Mouse (Mus musculus): Measurements from ENCODE around the gene Noc4l.

Noc4l gene

DNA sequence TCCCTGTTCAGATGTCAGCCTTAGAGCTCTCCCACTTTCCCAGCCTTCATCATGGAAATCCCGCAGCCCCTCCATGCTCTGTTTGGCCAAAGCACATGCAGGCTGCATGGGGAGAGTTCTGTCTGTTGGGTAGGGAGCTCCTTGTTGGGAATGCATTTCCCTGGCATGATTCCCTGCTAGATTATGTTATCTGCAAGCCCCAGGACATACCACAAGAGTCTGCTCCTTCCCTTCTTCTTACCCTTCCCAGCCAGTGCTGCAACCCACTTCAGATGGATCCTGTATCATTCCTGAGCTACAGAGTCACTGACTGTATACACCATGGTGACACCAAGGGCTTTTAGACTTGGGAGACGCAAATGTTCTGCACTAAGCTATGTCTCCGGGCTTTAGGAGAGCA lies 43.8 kb downstream of the Noc4l start:
- no peak for DNase-seq (ENCODE audit: low read depth, low spot score)

DNA sequence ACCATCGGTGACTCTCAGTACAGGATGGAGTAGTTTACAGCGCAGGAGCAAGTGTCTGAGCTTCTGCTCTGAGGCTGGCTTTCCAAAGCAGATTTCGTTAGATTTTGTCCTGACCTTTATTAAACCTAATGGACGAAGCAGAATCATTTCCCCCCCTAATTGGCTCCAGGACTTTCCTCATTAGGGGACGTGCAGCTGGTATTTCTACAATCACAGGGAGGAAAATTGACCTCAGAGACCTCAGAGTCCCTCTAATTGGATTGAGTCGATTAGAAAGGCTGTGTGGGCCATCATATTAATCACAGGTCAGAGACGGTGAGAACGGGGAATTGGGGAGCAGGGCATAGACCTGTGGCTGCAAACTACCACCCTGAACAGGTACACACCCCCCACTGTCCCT lies 44.3 kb downstream of the Noc4l start:
- DNase-seq (ENCODE audit: low read depth, low spot score) = no peak

DNA sequence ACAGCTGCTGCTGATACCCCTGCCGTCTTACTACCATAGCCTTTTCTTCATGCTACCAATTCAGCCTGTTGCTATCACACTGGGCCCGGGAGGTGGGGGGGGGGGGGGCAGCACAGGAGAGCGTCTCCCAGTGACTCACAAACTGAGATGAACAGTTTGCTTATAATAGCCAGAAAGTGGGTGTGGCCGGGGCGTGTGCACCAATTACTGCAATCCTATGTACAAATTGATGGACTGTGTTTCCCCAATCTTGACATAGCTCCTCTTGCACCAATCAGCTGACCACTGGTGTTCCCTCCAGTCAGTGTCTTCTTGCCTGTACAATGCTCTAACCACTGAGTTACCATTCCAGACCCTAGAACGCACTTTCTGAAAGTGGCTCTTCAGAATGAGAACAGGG lies 44.9 kb downstream of the Noc4l start:
- no peak for DNase-seq (ENCODE audit: low read depth, low spot score)

DNA sequence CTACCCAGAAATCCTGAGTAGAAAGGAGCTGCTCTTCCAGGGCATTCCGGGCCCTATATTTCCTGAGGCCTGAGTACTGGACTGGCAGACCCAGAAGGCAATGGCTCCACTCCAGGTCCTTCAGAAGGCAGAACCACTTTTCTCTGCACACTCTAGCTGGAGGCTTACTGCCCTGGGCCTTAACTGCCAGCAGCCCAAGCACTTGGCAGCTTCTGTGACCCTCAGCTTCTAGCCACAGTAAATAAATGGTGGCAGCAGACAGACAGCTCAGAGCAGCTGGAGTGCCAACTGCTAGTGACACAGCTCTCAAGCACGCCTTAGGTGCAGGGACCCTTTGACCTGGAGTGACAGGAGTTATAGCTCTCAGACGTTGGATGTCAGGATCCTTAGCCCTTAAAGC lies 45.5 kb downstream of the Noc4l start:
- DNase-seq (ENCODE audit: low read depth, low spot score) = peak; percentile 21

DNA sequence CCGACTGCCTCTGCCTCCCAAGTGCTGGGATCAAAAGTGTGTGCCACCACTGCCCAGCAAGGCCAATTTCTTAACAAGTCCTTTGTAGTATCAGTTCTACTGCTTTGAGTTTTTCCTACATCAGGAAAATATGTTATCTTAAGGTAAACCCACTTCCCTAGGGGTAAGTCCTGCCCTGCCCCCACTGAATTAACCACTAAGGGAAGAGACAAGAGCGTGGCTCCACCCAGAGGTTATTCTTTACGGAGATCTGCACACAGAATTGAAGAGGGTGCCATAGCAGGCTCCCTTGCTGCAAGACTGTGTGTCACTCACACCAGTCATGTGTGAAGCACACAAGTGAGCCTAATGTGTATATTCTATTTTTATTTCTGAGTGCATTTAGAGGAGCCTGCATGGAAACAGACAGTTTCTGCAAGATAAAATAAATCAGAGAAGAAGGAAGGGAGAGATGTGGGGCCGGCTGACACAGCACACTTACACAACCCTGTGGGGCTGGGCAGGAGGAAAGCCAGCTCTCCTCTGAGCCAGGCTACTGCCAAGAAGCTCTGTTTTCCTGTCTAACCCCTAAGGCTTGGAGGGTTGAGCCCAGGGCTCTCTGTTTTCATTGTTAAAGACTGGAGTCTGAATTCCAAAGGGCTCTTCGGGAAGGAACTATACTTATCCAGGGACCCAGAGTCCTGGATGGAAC lies 47.5 kb downstream of the Noc4l start:
- no peak for DNase-seq (ENCODE audit: low read depth, low spot score)

DNA sequence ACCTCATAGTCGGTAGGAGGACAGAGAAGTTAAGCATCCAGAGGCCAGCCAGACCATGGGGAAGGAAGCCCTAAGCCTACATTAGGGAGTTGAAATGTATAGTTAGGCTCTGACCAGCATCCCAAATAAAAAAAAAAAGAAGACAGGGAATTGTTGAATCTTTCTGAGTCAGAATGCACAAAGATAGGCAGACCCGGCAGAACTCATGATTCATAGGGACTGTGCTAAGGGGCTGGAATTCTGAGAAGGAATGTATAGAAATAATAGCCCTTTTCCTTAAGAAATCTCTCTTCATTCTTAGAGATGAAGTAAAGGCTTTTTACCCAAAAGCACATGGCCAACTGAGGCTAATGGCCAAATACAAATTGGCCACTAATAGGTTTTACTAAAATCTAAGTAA lies 48.9 kb downstream of the Noc4l start:
- no peak for DNase-seq (ENCODE audit: low read depth, low spot score)

DNA sequence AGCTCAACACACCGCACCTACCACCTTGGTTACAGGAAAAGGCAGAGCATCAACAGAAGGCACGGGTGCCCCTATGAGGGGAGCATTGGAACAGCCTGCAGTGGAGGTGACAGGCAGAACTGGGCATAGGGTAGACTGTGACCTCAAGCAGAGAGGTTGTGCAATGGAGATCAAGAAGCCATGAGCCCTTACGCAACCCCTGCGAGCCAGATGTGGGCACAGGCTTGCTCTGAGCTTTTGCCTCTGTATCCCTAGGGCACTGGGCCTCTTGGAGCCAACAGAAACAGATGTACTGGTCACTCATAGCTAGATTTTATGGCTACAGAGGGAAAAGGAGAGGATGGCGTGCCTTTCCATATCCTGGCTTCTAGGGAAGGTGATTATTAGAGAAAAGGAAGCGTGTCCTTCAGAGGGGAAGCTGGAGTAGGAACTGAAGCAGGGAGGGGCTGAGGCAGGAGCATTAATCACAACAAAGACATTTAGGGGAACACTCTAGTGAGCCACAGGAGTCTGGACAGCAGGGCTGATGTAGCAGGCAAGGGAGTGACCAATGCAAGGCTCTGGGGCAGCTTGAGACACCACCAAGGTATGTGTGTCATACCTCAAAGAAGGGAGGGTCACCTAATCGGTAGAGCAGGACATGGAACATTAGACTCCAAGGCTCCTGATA lies 50.1 kb downstream of the Noc4l start:
- DNase-seq (ENCODE audit: low read depth, low spot score) = no peak

Data from mesoderm, embryonic 11.5 days (tissue).